Mouse (Mus musculus): Measurements from ENCODE around the gene Actr1b.

Gene Actr1b

GRCm38 (mm10) chr1:36714311-36714710 is at the start of gene Actr1b:
Actr1b (minus strand) TSS chr1:36714422.
- DNase-seq, result no peak

- DNase-seq, result no peak
Observed at GRCm38 (mm10) chr1:36761568-36761967, 47.3 kb upstream of the Actr1b start, which contains the start of gene Zap70. Zap70 (plus strand) TSS chr1:36761798.

GRCm38 (mm10) chr1:36761061-36761460 is 46.8 kb upstream of the Actr1b start:
- no peak for DNase-seq

GRCm38 (mm10) chr1:36760401-36760800 is 46.2 kb upstream of the Actr1b start:
- DNase-seq, result no peak

- no peak for DNase-seq
Observed at GRCm38 (mm10) chr1:36759076-36759475, 44.9 kb upstream of the Actr1b start.

- no peak for DNase-seq
Observed at GRCm38 (mm10) chr1:36758553-36758952, 44.3 kb upstream of the Actr1b start.

- no peak for DNase-seq
Observed at GRCm38 (mm10) chr1:36753932-36754675, 39.9 kb upstream of the Actr1b start.

- peak; percentile 72 to 83 for DNase-seq
Observed at GRCm38 (mm10) chr1:36746452-36746851, 32.2 kb upstream of the Actr1b start.

GRCm38 (mm10) chr1:36745661-36746060 is 31.4 kb upstream of the Actr1b start:
- no peak for DNase-seq

GRCm38 (mm10) chr1:36744268-36744944 is 30.2 kb upstream of the Actr1b start:
- peak; percentile 87 to 90 for DNase-seq

- DNase-seq, result no peak
Observed at GRCm38 (mm10) chr1:36743046-36743445, 28.8 kb upstream of the Actr1b start.

GRCm38 (mm10) chr1:36739231-36739630 is 25.0 kb upstream of the Actr1b start:
- DNase-seq, result no peak

- DNase-seq, result peak; percentile 92 to 94
Observed at GRCm38 (mm10) chr1:36737300-36737699, 23.1 kb upstream of the Actr1b start.

- DNase-seq, result no peak
Observed at GRCm38 (mm10) chr1:36724057-36724431, 9.8 kb upstream of the Actr1b start.

GRCm38 (mm10) chr1:36723146-36724056 is 9.2 kb upstream of the Actr1b start:
- no peak for DNase-seq

- DNase-seq, result no peak
Observed at GRCm38 (mm10) chr1:36718786-36719185, 4.6 kb upstream of the Actr1b start.

GRCm38 (mm10) chr1:36711104-36711503 is 3.1 kb downstream of the Actr1b start:
- no peak for DNase-seq

GRCm38 (mm10) chr1:36709854-36710280 is 4.4 kb downstream of the Actr1b start, which contains the start of gene 4933424G06Rik:
4933424G06Rik (plus strand) TSS chr1:36710149.
- DNase-seq, result peak; percentile 99 to 100

GRCm38 (mm10) chr1:36709055-36709853 is 5.0 kb downstream of the Actr1b start:
- DNase-seq, result peak; percentile 59 to 66

- DNase-seq, result peak in 1 of 2 experiments; percentile 13
Observed at GRCm38 (mm10) chr1:36708626-36709025, 5.6 kb downstream of the Actr1b start.

GRCm38 (mm10) chr1:36707797-36708196 is 6.4 kb downstream of the Actr1b start:
- DNase-seq, result peak in 1 of 2 experiments; percentile 16

- DNase-seq, result peak in 1 of 2 experiments; percentile 13
Observed at GRCm38 (mm10) chr1:36707166-36707565, 7.1 kb downstream of the Actr1b start.
